Mouse (Mus musculus) kidney, adult 8-10 months (tissue): ENCODE measurements around the gene Zfp189.

ENCODE experiments used
- DNase-seq, 2 experiments: peaks; one replicate each; pipeline ENCODE4 v3.0.0; 2022

The Zfp189 gene

DNA sequence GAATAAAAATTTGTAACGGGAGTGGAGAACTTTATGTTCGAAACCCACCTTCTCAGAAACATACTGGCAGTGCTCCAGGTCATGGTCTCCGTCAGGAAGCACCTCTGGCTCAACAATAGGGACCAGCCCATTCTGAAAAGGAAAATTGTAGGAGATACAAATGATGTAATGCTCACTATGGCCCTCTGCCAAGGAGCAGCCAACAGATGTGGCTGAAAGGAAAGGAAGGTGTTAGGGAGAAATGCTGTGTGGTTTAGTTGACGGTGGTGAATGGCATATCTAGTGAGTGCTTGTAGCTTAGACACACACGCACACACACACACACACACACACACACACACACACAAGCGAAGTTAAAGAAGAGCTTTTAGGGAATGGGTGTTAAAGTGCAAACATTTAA lies 18.7 kb downstream of the Zfp189 start:
- no peak for DNase-seq

DNA sequence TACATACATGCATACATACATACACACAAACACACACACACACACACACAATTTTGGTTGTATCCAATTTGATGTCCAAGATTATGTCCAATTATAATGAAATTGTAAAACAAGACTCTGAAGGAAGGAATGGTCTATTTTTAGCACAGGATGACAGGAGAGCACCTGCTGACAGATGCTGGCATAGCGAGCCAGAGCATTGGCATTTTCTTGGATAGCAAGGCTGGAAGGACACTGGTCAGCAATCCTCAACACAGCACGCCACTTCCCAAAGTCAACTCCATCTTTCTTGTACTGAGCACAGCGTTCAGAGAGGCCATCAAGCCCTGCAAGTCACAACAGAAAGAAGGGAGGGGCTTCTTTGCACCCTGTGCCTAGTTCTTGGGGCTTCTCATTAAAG lies 20.0 kb downstream of the Zfp189 start:
- DNase-seq = no peak

DNA sequence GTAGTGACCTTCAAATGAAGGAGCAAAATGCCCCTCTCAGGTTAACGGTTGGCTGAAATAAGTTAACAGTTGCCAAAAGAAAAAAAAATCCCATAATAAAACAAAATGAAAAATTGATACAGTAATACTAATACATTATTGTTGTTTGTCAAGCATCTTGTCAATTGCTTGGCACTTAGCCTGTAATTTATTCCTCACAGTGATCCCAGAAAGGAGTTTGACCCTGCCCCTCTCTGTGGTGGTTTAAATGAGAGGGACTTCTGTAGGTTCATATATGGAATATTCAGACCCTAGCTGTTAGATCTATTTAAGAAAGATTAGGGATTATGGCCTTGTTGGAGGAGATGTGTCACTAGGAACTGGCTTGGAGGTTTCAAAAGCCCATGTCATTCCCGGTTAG lies 25.1 kb downstream of the Zfp189 start:
- DNase-seq = no peak

DNA sequence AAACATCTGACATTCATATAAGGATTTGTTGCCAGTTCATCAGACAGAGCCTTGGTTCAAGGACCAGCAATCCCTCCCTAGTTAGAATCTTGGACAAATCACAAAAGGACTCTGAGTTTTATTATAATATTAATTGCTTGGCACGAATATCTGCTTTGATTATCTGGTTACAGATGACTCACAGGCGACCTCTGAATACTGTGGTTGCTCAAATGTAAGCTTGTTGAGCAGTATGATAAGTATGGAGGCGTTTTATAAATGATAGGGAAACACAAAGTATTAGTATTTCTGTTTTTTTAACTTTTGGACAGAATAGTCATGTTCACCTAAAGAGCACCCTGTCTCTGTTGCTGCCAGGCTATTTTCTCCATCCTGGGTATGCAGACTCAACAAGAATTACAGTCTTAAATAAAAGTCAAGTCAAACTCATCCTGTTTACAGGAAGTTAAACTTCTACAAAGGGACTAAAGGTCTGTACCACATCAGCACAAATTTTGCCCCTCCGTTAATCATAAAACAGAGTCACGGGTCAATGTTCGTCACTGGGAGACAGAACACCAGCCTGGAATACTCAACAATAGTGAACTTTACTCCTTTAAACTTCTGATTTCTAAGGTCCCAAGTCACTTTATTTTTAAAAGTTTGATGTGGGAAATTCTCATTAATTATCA lies 26.0 kb downstream of the Zfp189 start:
- peak; percentile 78 to 88 for DNase-seq

DNA sequence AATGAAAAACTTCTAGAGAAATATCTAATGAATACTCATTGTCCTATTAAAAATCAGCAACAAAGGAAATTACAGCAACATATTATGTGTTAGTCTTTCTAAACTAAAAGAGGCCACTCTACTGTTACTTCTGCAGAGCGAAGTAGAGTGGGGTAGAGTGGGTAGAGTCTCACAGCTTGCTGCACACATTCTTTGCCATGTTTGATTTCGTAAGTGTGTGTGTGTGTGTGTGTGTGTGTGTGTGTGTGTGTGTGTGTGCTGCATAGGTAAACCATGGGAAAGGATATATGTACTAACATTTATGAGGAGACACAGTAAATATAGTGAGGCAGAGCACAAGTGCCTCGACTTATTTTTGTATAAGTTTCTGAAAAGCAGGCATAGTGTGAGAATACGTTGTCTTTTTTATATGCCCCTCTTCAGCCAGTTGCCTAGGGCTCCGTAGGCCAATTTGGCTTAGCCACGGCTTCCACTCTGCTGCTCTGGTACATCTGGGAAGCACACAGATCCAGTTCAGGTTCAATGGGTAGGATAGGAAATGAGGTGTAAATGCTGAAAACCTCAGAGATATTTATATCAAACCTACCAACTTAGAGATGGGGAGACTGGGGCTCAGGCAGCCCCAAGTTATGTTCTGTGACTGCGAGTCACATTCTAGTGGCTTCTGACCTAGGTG lies 26.7 kb downstream of the Zfp189 start:
- no peak for DNase-seq

DNA sequence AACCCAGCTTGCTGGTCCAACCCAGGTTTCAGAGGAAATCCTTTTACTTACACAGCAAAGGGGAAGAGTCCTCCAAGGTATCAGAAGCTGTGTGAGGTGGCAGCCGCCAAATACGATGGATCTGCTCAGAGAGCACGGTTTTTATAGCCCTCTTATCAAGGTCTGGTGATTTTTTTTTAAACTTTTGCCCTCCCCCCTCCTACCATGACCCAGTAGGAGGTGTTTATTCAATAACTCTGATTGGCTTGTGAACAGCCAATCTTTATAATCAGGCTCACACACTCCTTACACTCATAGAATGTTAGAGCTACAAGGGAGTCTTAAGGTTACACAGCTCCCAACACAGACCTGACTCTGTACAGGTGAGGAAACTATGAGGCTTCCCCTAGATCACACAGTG lies 28.4 kb downstream of the Zfp189 start, which contains the start of gene Aldob:
Aldob (minus strand) TSS at position 164 of the 400 bp plus-strand sequence.
- peak; percentile 89 to 93 for DNase-seq

DNA sequence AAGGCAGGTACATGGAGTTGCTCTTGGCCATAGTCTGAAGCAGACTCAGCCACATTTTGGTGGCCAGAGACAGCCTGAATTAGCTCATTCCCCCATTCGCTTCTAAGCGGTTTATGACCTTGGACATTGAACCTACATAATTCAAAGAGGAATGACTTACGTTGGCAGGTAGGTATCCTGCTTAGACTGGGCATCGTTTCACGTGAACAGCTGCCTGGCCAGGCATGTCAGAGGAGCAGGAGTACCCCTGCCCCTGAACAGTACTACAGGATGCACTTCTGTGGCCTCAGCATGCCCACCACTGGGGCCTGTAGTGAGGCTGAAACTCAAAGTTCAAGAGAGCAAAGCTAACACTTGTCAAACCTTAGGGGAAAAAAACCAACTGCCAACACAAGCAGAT lies 32.4 kb downstream of the Zfp189 start:
- peak; percentile 61 to 84 for DNase-seq

DNA sequence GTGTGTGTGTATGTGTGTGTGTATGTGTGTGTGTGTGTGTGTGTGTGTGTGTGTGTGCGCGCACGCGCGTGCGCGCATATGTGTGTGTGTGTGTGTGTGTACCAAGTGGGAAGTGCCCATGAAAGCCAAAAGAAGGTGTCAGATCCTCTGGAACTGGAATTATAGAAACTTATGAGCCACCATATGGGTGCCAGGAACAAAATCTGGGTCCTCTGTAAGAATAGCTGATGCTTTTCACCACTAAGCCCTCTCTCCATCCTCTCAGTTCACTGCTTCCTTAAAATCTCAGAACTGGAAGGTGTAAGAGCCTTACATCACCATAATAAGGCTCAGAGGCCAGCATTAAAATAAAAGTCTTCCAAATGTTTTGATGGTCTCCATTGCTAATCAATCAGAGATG lies 36.4 kb downstream of the Zfp189 start:
- no peak for DNase-seq

DNA sequence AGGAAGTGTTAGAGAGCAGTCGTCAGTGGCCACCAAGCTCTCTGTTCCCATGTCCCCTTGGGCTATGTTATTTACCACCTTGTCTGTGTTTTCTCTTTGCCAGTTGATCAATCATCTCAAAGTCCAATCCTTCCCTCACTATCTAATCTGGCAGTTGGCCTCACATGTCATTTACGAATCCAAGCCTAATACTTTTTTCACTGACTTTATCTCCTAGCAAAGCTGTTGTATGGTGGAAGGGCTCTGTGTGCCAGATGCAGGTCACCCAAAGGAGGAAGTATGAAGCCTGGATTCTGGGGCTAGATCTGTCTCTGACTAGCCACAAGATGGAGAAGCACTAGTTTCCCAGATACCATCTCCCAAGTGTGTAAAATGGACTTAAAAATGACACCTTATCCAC lies 37.2 kb downstream of the Zfp189 start:
- DNase-seq = no peak

DNA sequence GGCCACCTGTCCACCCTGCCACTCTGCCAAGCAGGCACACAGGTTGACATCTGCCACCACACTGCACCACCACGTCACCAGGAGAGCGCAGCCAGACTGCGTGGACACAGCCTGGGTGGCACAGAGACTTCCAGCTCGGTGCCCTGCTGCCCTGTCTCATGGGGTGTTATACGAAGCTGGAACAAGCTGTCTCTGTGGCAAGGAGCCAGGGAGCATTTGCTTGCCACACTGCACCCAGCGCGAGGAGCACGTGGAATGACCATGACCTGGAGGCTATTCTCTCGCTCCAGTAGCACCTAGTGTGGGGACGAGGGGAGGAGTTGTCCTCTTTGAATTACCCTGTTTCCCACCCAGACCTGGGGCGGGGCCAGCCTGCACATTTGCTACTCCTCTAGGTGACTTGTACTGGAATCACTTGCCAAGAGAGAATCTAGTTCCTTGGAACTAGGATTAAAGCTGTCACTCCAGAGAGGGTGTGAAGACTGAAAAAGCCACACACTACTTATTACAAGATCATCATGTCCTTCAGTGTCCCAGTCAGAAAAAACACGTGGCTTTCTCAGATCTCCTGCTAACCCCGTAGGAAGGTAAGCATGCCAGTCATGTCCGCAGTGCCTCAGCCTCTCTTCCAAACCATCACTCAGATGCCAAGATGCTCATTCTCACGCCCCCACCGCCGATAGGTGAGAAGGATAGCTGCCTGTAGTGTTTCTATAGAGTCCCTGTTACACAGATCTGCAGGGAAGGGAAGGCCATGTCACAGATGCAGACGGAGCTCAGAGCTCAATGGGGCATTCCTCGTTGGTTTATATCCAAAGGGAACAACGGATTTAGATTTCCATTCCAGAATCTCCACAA lies 39.2 kb downstream of the Zfp189 start:
- peak; percentile 96 to 97 for DNase-seq

DNA sequence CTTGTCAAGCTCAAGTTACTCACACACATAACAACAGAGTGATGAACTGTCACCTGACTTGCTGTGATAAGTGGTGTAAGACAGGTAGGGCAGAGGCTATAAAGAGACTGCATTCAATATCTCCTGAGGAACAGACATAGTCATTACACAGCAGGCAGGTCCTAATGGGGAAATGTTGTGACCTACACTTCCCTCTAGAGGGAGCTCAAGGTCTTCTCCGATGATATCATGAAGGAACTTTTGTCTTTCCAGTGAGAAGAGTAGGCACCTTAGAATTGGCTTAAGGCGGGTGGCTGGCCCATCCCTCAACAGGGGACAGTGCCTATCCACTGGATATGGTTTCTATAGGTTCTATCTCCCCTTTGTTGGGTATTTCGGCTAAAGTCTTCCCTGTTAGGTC lies 46.6 kb downstream of the Zfp189 start:
- peak; percentile 70 to 81 for DNase-seq

DNA sequence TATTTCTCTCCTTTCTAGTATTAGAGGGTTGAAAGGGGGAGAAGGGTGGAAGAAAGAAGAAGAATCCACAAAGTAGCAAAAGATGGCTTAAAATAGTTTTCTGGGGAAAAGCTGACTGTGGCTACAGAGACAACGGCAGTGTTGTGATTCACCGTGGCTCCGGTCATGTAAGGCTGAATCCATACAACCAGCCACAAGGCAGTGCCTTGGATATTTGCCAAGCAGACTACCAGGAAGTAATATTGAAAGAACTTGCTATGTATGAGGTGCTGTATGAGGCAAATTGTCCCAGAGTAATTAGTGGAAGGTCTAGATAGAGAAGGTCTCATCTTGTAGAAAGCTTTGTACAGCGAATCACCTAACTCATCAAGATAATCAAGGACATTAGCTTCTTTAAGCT lies 51.2 kb downstream of the Zfp189 start:
- no peak for DNase-seq
